Mouse (Mus musculus) mouse embryonic stem cell (cell line): ENCODE measurements around the gene Trmt10b.

Experiments used
- in situ Hi-C, 2 experiments: fragments of 300-500 bp; cut with MboI; formaldehyde crosslinking; loops; 1 replicate in 1 of 2; 3 replicates in 1 of 2; pipeline ENCODE4 v1.14.3; 2019 to 2020; ENCODE audit warnings: low sequenced_read_pairs in 2 of 2, low pct_unique_long_range_greater_than_20kb in 1 of 2, mixed read lengths in 1 of 2; ENCODE audit not compliant: unreplicated experiment in 1 of 2

Trmt10b gene

DNA sequence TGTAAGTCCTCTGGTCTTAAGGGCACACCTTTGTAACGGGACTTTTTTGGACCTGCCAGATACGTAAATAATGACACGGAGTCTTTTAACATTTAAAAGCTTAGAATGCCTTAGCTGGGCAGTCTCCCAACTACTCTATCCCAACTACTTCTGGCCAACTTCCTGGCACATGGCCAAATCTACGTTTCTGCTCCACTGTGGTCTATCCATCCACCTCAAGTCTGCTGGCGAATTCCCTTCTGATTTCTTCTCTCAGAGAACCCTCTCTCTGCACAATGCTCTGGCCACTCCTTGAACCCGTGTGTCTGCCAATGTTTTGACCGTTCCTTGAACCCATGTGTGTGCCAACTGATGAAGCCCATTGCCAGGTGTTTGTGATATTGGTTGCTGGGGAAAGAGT is 34.2 kb downstream of the Trmt10b start:
- in situ Hi-C loops: no loop called here

GRCm38 (mm10) chr4:45332466-45332865 is 35.5 kb downstream of the Trmt10b start:
- in situ Hi-C loops: no loop called here

DNA sequence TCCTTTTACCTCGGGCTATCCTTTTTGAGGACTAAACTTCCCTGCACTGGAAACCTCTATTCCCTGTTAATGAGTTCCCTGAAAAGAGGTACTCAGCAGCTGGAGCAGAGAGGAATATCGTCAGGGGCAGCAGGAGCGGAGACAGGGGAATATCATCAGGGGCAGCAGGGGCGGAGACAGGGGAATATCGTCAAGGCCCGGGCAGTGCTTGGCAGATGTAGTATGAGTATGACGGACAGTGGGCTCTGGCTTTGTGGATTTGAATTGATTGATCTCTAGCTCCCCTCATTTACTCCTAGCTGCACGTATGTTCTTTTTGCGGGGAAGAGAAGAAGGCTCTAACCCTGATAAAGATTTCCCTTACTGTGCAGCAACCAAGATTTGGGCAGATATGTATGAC is 44.3 kb downstream of the Trmt10b start:
- in situ Hi-C loops: no loop called here

GRCm38 (mm10) chr4:45341669-45342249 is 44.8 kb downstream of the Trmt10b start, which contains the start of gene Dcaf10:
Dcaf10 (plus strand) TSS chr4:45342101.
- in situ Hi-C loops: no loop called here

GRCm38 (mm10) chr4:45342286-45343155 is 45.6 kb downstream of the Trmt10b start, which contains the start of gene Exosc3:
Exosc3 (minus strand) TSS chr4:45342732.
- in situ Hi-C loops: no loop called here

DNA sequence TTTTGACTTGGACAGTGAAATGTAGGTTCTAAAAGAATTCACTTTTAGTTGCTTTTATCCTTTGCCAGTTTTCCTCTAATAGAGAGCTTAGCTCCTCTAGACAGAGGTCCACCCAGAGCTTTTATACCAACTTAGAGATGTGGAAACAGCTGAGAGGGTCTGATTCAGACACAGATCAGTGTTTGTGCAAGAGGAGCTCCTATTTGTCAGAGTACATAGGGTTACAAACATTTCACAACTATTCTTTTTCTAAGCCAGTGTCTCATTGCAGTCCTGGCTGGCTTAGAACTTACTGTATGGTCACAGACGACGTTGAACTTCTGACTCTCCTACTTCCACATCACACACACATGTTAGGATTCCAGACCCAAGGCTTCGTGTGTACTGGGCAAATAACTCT is 59.7 kb downstream of the Trmt10b start:
- in situ Hi-C loops: no loop called here
